Mouse (Mus musculus): Measurements from ENCODE around the gene Itsn1.

- no peak for TF ChIP-seq CTCF (IDR thresholded peaks at IDR 0.05; ENCODE audit: low read depth)
- no peak for TF ChIP-seq EP300 (IDR thresholded peaks at IDR 0.05; ENCODE audit: low read depth)
Observed at GRCm38 (mm10) chr16:91792477-91793196, 63.6 kb downstream of the Itsn1 start.

All from heart, postnatal 0 days (tissue).